Mouse (Mus musculus): ENCODE measurements around the gene Htr2a. TPM values are rescaled to one million over a fixed set of nuclear protein-coding genes. Genes with fewer than 3 reads are reported as not detected.

Gene Htr2a
- polyA plus RNA-seq, 1 experiment, result 0.01 TPM

DNA sequence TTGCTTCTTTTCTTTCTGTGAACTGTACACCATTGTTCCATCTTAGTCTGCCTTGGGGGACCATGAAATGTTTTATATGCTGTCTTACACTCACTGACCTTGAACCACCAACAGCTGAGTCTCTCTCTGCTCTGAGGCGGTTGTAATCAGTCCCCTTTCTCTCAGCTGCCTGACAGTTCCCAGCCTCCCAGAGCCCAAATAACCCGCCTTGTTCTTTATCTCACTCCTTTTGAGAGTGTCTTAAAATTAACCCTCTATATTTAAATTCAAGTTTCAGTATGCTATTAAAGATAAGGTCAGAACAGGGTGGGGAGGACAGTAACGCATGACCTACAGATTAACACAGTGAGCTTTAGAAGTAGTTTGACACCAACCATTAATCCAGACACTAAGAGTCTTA, 32.9 kb downstream of the Htr2a start:
- peaks cover 4% of the 10 kb centered on the region for H3K27me3 ChIP-seq (ENCODE audit: control insufficient read depth, insufficient read depth, insufficient read length)
- no peaks in the 10 kb centered on the region for H3K36me3 ChIP-seq (ENCODE audit: control insufficient read depth, insufficient read depth)
- no peaks in the 10 kb centered on the region for H3K79me2 ChIP-seq (ENCODE audit: control insufficient read depth, insufficient read depth)
- no peak overlapping the region for H3ac ChIP-seq (ENCODE audit: control insufficient read depth, insufficient read length, low read depth)
- H3K79me3 ChIP-seq (ENCODE audit: low read depth), result no peaks in the 10 kb centered on the region
- H3K4me3 ChIP-seq (ENCODE audit: insufficient read depth, poor library complexity, severe bottlenecking), result no peak overlapping the region
- TF ChIP-seq FOSL1 (IDR thresholded peaks at IDR 0.05; ENCODE audit: insufficient read depth, low read length, poor library complexity, severe bottlenecking) (no peak), MYOD1 (IDR thresholded peaks at IDR 0.05; ENCODE audit: control insufficient read depth, insufficient read length, low read depth) (no peak), CTCF (IDR thresholded peaks at IDR 0.05; ENCODE audit: control insufficient read depth, insufficient read depth, insufficient read length) (no peak), USF1 (IDR thresholded peaks at IDR 0.05; ENCODE audit: low read depth) (no peak), MAX (IDR thresholded peaks at IDR 0.05) (no peak), CEBPB (IDR thresholded peaks at IDR 0.05; ENCODE audit: low read depth) (no peak), MYOG (IDR thresholded peaks at IDR 0.05; ENCODE audit: control insufficient read depth, extremely low read depth, insufficient read length) (no peak)

DNA sequence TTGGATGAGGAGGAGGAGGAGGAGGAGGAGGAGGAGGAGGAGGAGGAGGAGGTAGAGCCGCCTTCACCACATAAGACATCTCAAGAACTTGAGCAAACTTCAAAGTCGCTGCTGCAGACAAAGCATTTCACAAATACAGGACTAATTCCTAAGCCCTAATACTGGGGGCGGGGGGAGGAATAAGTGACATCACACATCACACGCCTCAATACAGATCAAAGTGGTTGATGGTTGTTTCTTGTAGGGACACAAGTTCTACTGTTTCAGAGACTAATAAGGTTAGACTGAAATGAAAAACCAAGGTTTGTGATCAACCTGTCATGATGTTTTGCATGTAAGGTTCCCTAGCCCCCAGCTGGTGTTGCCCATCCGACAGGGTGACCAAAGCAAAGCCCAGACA, 39.2 kb downstream of the Htr2a start:
- Histone ChIP-seq H3K79me3 (ENCODE audit: low read depth) (no peaks in the 10 kb centered on the region), H3K79me2 (ENCODE audit: control insufficient read depth, insufficient read depth) (no peaks in the 10 kb centered on the region), H3ac (ENCODE audit: control insufficient read depth, insufficient read length, low read depth) (no peak overlapping the region), H3K27me3 (ENCODE audit: control insufficient read depth, insufficient read depth, insufficient read length) (no peaks in the 10 kb centered on the region), H3K4me3 (ENCODE audit: insufficient read depth, poor library complexity, severe bottlenecking) (no peak overlapping the region), H3K36me3 (ENCODE audit: control insufficient read depth, insufficient read depth) (no peaks in the 10 kb centered on the region)
- TF ChIP-seq USF1 (IDR thresholded peaks at IDR 0.05; ENCODE audit: low read depth) (no peak), CTCF (IDR thresholded peaks at IDR 0.05; ENCODE audit: control insufficient read depth, insufficient read depth, insufficient read length) (no peak), FOSL1 (IDR thresholded peaks at IDR 0.05; ENCODE audit: insufficient read depth, low read length, poor library complexity, severe bottlenecking) (no peak), MAX (IDR thresholded peaks at IDR 0.05) (no peak), MYOG (IDR thresholded peaks at IDR 0.05; ENCODE audit: control insufficient read depth, extremely low read depth, insufficient read length) (no peak), CEBPB (IDR thresholded peaks at IDR 0.05; ENCODE audit: low read depth) (no peak)

DNA sequence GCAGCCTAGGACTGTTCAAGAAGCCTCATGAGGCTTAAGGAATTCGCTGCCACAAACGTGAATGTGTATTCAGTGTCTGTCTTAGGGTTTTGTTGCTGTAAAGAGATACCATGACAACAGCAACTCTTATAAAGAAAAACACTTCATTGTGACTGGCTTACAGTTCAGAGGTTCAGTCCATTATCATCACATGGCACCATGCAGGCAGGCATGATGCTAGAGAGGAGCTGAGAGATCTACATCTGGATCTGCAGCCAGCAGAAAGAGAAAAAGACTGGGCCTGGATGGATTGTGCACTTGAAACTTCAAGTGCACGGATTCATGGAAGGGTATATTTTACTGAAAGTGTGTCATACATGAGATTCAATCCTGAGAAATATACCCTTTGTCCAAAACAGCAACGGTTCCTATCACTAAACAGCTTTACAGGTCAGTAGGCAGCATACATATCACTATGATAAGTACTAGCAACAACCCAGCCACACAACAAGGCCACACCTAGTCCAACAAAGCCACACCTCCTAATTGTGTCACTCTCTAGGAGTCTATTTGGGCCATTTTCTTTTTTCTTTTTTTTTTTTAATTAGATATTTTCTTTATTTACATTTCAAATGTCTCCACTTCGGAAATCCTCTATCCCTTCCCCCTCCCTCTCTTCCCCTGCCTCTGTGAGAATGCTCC, 43.8 kb downstream of the Htr2a start:
- H3K79me2 ChIP-seq (ENCODE audit: control insufficient read depth, insufficient read depth), result no peaks in the 10 kb centered on the region

DNA sequence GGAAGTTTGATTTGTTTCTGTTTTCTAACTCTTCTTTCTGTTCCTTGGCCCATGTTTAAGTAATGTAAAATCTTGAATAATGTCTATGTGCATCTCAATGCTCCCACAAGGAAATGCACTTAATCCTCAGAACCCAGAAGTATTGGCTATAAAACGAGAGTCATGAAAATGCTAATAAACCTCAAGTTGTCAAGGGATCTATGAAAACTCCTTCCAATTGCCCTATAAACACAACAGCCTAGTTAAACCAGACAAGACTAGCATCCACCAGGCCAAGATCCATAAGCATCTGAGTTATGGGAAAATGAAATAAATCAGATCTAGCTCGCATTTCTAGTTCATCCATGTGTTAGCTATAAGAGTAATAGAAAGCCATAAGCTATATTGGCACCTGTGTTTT, 51.3 kb downstream of the Htr2a start:
- no peaks in the 10 kb centered on the region for H3K79me2 ChIP-seq (ENCODE audit: control insufficient read depth, insufficient read depth)
- no peak overlapping the region for H3ac ChIP-seq (ENCODE audit: control insufficient read depth, insufficient read length, low read depth)
- no peaks in the 10 kb centered on the region for H3K27me3 ChIP-seq (ENCODE audit: control insufficient read depth, insufficient read depth, insufficient read length)
- no peaks in the 10 kb centered on the region for H3K36me3 ChIP-seq (ENCODE audit: control insufficient read depth, insufficient read depth)
- TF ChIP-seq MYOD1 (IDR thresholded peaks at IDR 0.05; ENCODE audit: control insufficient read depth, insufficient read length, low read depth), result no peak
- TF ChIP-seq USF1 (IDR thresholded peaks at IDR 0.05; ENCODE audit: low read depth), result no peak
- no peak for TF ChIP-seq FOSL1 (IDR thresholded peaks at IDR 0.05; ENCODE audit: insufficient read depth, low read length, poor library complexity, severe bottlenecking)
- TF ChIP-seq MAX (IDR thresholded peaks at IDR 0.05), result no peak
- no peak for TF ChIP-seq CEBPB (IDR thresholded peaks at IDR 0.05; ENCODE audit: low read depth)
- no peak overlapping the region for H3K4me3 ChIP-seq (ENCODE audit: insufficient read depth, poor library complexity, severe bottlenecking)
- no peaks in the 10 kb centered on the region for H3K79me3 ChIP-seq (ENCODE audit: low read depth)

More for the DNA sequence above, 43.8 kb downstream of the Htr2a start:
- no peak for TF ChIP-seq CEBPB (IDR thresholded peaks at IDR 0.05; ENCODE audit: low read depth)
- no peak for TF ChIP-seq MAX (IDR thresholded peaks at IDR 0.05)
- TF ChIP-seq MYOG (IDR thresholded peaks at IDR 0.05; ENCODE audit: control insufficient read depth, extremely low read depth, insufficient read length), result no peak
- TF ChIP-seq MYOD1 (IDR thresholded peaks at IDR 0.05; ENCODE audit: control insufficient read depth, insufficient read length, low read depth), result no peak
- no peak for TF ChIP-seq CTCF (IDR thresholded peaks at IDR 0.05; ENCODE audit: control insufficient read depth, insufficient read depth, insufficient read length)
- TF ChIP-seq FOSL1 (IDR thresholded peaks at IDR 0.05; ENCODE audit: insufficient read depth, low read length, poor library complexity, severe bottlenecking), result no peak
- TF ChIP-seq USF1 (IDR thresholded peaks at IDR 0.05; ENCODE audit: low read depth), result no peak
- H3K27me3 ChIP-seq (ENCODE audit: control insufficient read depth, insufficient read depth, insufficient read length), result no peaks in the 10 kb centered on the region
- no peaks in the 10 kb centered on the region for H3K79me3 ChIP-seq (ENCODE audit: low read depth)
- no peak overlapping the region for H3ac ChIP-seq (ENCODE audit: control insufficient read depth, insufficient read length, low read depth)
- H3K36me3 ChIP-seq (ENCODE audit: control insufficient read depth, insufficient read depth), result no peaks in the 10 kb centered on the region
- H3K4me3 ChIP-seq (ENCODE audit: insufficient read depth, poor library complexity, severe bottlenecking), result no peak overlapping the region

DNA sequence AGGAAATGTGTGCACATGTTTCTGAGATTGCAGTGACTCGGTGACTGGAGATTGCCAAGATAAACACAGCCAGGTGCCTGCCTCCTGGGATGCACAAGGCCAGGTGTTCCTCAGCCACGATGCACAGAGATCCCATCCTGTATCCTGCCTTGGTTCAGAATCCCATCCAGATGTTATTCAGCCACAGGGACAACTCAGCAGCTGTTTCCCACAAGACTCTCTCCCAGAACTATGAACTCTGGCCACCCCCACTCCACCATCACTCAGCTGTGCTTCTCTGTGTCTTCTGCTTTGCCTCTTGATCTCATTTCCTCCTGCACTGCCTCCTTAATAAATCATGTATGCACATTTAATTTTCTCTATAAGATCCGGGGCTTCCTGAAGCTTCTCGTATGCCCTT, 56.1 kb downstream of the Htr2a start:
- no peak for TF ChIP-seq CTCF (IDR thresholded peaks at IDR 0.05; ENCODE audit: control insufficient read depth, insufficient read depth, insufficient read length)
- Histone ChIP-seq H3K27me3 (ENCODE audit: control insufficient read depth, insufficient read depth, insufficient read length) (no peaks in the 10 kb centered on the region), H3K36me3 (ENCODE audit: control insufficient read depth, insufficient read depth) (no peaks in the 10 kb centered on the region), H3K79me2 (ENCODE audit: control insufficient read depth, insufficient read depth) (no peaks in the 10 kb centered on the region), H3K4me3 (ENCODE audit: insufficient read depth, poor library complexity, severe bottlenecking) (no peak overlapping the region), H3K79me3 (ENCODE audit: low read depth) (no peaks in the 10 kb centered on the region), H3ac (ENCODE audit: control insufficient read depth, insufficient read length, low read depth) (no peak overlapping the region)

DNA sequence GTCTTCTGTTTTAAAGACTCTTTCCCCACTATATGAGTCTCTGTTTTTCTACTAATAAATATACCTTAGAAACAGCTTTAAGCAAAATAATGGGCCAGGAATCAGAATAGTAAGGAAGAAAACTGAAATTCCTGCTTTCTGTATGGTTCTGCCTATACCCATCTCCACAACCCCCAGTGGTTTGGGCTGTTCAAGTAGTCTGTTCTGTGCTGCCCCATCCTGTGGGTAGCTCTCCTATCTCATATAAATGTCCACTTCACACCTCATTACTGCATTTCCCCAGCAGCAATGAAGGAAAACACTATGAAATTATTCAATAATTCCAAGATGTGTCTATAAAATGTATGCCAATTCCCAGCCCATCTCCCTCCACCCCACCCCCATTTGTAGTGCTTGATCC, 56.8 kb downstream of the Htr2a start:
- Histone ChIP-seq H3K79me2 (ENCODE audit: control insufficient read depth, insufficient read depth) (no peaks in the 10 kb centered on the region), H3ac (ENCODE audit: control insufficient read depth, insufficient read length, low read depth) (no peak overlapping the region), H3K79me3 (ENCODE audit: low read depth) (no peaks in the 10 kb centered on the region), H3K4me3 (ENCODE audit: insufficient read depth, poor library complexity, severe bottlenecking) (no peak overlapping the region), H3K27me3 (ENCODE audit: control insufficient read depth, insufficient read depth, insufficient read length) (no peaks in the 10 kb centered on the region), H3K36me3 (ENCODE audit: control insufficient read depth, insufficient read depth) (no peaks in the 10 kb centered on the region)
- TF ChIP-seq MAX (IDR thresholded peaks at IDR 0.05) (no peak), FOSL1 (IDR thresholded peaks at IDR 0.05; ENCODE audit: insufficient read depth, low read length, poor library complexity, severe bottlenecking) (no peak), MYOD1 (IDR thresholded peaks at IDR 0.05; ENCODE audit: control insufficient read depth, insufficient read length, low read depth) (no peak)

All from C2C12 (cell line).